8 mouse cellular contexts compared by ENCODE assay signal in the genomic region with DNA sequence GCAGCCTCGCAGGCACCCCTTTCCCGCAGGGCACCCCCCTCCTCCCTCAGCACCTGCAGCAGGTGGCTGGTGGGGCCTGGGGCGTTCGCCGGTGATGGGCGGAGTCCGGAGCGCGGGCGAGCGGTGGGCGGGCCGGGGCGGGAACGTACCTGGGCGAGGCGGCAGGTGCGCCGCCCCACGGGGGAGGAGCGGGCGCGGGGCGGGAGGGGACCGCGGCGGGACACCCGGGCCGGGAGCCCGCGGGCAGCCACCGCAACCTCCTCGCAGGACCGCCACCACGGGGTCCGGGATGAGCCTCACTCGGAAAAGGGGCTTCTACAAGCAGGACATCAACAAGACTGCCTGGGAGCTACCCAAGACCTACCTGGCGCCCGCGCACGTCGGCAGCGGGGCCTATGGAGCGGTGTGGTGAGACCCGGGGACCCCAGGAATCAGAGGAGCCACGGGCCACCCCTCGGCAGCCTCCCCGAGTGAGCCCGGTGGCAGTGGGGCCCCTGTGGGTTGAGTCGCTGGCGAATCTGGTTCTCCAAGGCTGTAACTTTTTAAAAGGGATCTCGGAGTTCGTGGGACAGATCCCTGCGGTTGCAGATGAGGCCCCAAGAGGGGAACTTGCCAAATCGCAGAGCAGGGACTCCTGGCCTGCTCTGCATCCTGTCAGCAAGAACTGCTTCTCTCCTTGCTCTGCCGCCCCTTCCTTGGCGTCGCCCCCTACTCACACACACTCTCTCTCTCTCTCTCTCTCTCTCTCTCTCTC. TPM values are rescaled to one million over a fixed set of nuclear protein-coding genes. Genes with fewer than 3 reads are reported as not detected.
DNase-seq lines count a peak whose midpoint lies in the region; ATAC-seq and TF ChIP-seq lines count a peak whose summit lies in the region.

A gene (plus strand): TSS at position 177 of the 754 bp plus-strand sequence.

- H3K36me3 ChIP-seq in hindbrain, embryonic 10.5 days, result no peaks in the 10 kb centered on the region
- H3K36me3 ChIP-seq in liver, adult 2 months (ENCODE audit: control insufficient read depth, insufficient read depth, low read length), result no peaks in the 10 kb centered on the region
- H3K36me3 ChIP-seq in midbrain, postnatal 0 days (ENCODE audit: insufficient read depth, low read length), result no peaks in the 10 kb centered on the region

- H3K9ac ChIP-seq in liver, adult 2 months (ENCODE audit: low read depth, low read length), result peak within 1 kb of the TSS; percentile 55
- H3K9ac ChIP-seq in midbrain, postnatal 0 days (replicated peaks; ENCODE audit: low read length, poor library complexity, severe bottlenecking), result peak within 1 kb of the TSS; percentile 9; the same call in 1 of the 2 replicates

- peak within 1 kb of the TSS; percentile 64 for H3K27ac ChIP-seq in hindbrain, embryonic 10.5 days
- H3K27ac ChIP-seq in liver, adult 2 months (replicated peaks; ENCODE audit: insufficient read depth, low read depth, low read length), result no peak within 1 kb of the TSS
- H3K27ac ChIP-seq in midbrain, postnatal 0 days (ENCODE audit: low read depth, low read length), result no peak within 1 kb of the TSS

- H3K4me3 ChIP-seq in hindbrain, embryonic 10.5 days, result peak within 1 kb of the TSS; percentile 56
- H3K4me3 ChIP-seq in liver, adult 2 months (ENCODE audit: insufficient read depth, low read depth, low read length), result peak within 1 kb of the TSS; percentile 51; the same call in 1 of the 2 replicates
- H3K4me3 ChIP-seq in midbrain, postnatal 0 days (ENCODE audit: low read depth, low read length), result peak within 1 kb of the TSS; percentile 36

- H3K4me1 ChIP-seq in hindbrain, embryonic 10.5 days (replicated peaks), result peaks cover 19% of the 10 kb centered on the region
- peaks cover 3% of the 10 kb centered on the region; the same call in 1 of the 2 replicates for H3K4me1 ChIP-seq in liver, adult 2 months (ENCODE audit: control insufficient read depth, insufficient read depth, low read length)
- H3K4me1 ChIP-seq in midbrain, postnatal 0 days (ENCODE audit: insufficient read depth, low read length), result peaks cover 12% of the 10 kb centered on the region

- no peak for ATAC-seq in midbrain, postnatal 0 days (ENCODE audit: low FRiP score)
- ATAC-seq in megakaryocyte-erythroid progenitor cell, adult 5-6 weeks (replicated peaks; ENCODE audit: low FRiP score, low TSS enrichment, poor library complexity, severe bottlenecking), result no peak

- peak within 1 kb of the TSS; percentile 71 for H3K4me2 ChIP-seq in midbrain, postnatal 0 days (ENCODE audit: low read depth, low read length, poor library complexity, severe bottlenecking)

- peaks cover 60% of the 10 kb centered on the region for H3K27me3 ChIP-seq in hindbrain, embryonic 10.5 days (ENCODE audit: insufficient read depth, poor library complexity, severe bottlenecking)
- peaks cover 17% of the 10 kb centered on the region for H3K27me3 ChIP-seq in liver, adult 2 months (ENCODE audit: control insufficient read depth, insufficient read depth, low read length)
- peaks cover 24% of the 10 kb centered on the region for H3K27me3 ChIP-seq in midbrain, postnatal 0 days (ENCODE audit: insufficient read depth, low read length)

- H3K79me2 ChIP-seq in liver, adult 2 months (ENCODE audit: control insufficient read depth, insufficient read depth, low read length), result no peaks in the 10 kb centered on the region

- WGBS in hindbrain, embryonic 10.5 days, result 2% methylated on average over 58 of the region's 58 CpGs
- 2% methylated on average over 58 of the region's 58 CpGs for WGBS in liver, adult 2 months
- WGBS in midbrain, postnatal 0 days, result 1% methylated on average over 50 of the region's 58 CpGs

- no peak for TF ChIP-seq CTCF in liver, adult 2 months (IDR thresholded peaks at IDR 0.05; ENCODE audit: low read depth, low read length)
- TF ChIP-seq CTCF in midbrain, postnatal 0 days (IDR thresholded peaks at IDR 0.05), result no peak

- peak; percentile 30 for DNase-seq in embryo, embryonic 10.5 days (ENCODE audit: low spot score)
- DNase-seq in embryo, embryonic 10 days (ENCODE audit: low spot score), result no peak
- DNase-seq in embryo, embryonic 11 days, result peak; percentile 42
- peak; percentile 30 for DNase-seq in hindbrain, embryonic 10.5 days (ENCODE audit: low spot score)
- no peak for DNase-seq in liver, adult 2 months (ENCODE audit: extremely low read depth, low read depth, low spot score)
- no peak for DNase-seq in midbrain, postnatal 0 days (ENCODE audit: low spot score)
- no peak for DNase-seq in spleen, adult 12 weeks (ENCODE audit: low spot score)

- TF ChIP-seq POLR2A in liver, adult 2 months (IDR thresholded peaks at IDR 0.05; ENCODE audit: extremely low read depth, insufficient read depth, low read length), result no peak

- no peaks in the 10 kb centered on the region for H3K9me3 ChIP-seq in hindbrain, embryonic 10.5 days
- H3K9me3 ChIP-seq in midbrain, postnatal 0 days (ENCODE audit: low read length), result no peaks in the 10 kb centered on the region

RNA-seq across cellular contexts. Expression of the gene that starts here (rescaled TPM):
- 3.9 and 8.9 TPM in 2 replicates for polyA plus RNA-seq in hindbrain, embryonic 10.5 days (2016; fragmentation: Nextera tagmentation; extraction: Ambion mirVana)
- 0.20 and 0.65 TPM in 2 replicates for total RNA-seq in liver, adult 2 months (2014; rRNA removed)
- polyA plus RNA-seq in liver, adult 2 months (2012; rRNA removed), result 0.15 and 0.22 TPM in 2 replicates
- total RNA-seq in midbrain, postnatal 0 days (2014; rRNA removed), result 0.66 and 1.5 TPM in 2 replicates
- polyA plus RNA-seq in midbrain, postnatal 0 days (2015; fragmentation: Nextera tagmentation; extraction: Ambion mirVana), result 1.0 and 1.1 TPM in 2 replicates
- total RNA-seq in megakaryocyte-erythroid progenitor cell, adult 5-6 weeks (2014; fragmentation: Nextera tagmentation), result not detected in 2 replicates
- total RNA-seq in megakaryocyte-erythroid progenitor cell, adult 5-6 weeks (2017), result 0.42 TPM in 1 of 2 replicates, not detected in the other

Comparison
In these comparisons a context has a peak if more than half of its experiments do, and no peak if none do; other contexts are left out.
1. DNase-seq: peak in embryo, embryonic 10.5 days (single experiment), embryo, embryonic 11 days (single experiment) and hindbrain, embryonic 10.5 days (single experiment); none in embryo, embryonic 10 days (single experiment), liver, adult 2 months (single experiment), midbrain, postnatal 0 days (single experiment) and spleen, adult 12 weeks (single experiment).
2. Peak in every context shown above with its lines, with median percentiles within 50 percentile points of each other: H3K4me3 ChIP-seq.